Mouse (Mus musculus) brain, adult 2 months (tissue): ENCODE measurements at regions not wholly inside any gene's neighbourhood (a gene's known extent, or its start where the extent isn't known, plus 50 kb on each side); places are given as distances from the start of the nearest gene placed in this dataset.
"Not testable (repeated sequence)": the region's sequence is repeated elsewhere in the genome, so short reads cannot be mapped to it uniquely, and the experiment has no call there.

ENCODE experiments used
- DNase-seq: peaks from one replicate; pipeline ENCODE4 v3.0.0; 2011; ENCODE audit warnings: low read depth, low spot score

DNA sequence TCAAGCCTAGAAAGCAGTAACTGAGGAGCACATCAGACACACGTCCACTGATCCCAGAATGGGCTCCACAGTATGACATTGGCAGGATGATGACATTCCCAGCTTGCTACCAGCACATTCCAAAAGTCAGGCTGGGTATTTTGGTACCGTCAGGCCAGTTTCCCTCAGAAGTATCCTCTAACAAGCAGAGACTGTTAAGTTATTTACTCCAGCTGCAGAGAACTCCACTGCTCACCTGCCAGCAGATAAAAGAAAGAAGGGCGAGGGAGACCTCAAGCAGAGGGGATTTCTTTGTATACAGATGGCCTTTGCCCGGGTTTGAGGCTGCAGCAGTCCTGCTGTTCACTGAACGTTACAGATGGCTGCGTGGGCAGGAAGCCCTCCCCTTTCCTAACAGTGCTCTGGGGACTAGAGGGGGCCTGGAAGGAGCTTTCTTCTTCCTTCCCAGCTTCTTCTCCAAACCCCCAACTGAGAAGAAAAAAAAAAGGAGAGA, 175.2 kb upstream of the Meox2 start:
- peak; percentile 13 for DNase-seq

GRCm38 (mm10) chr12:36943903-36944302, 164.4 kb upstream of the Meox2 start:
- no peak for DNase-seq

- no peak for DNase-seq
Observed at GRCm38 (mm10) chr12:36945964-36946363, 162.4 kb upstream of the Meox2 start.

- no peak for DNase-seq
Observed at GRCm38 (mm10) chr12:36947902-36948301, 160.4 kb upstream of the Meox2 start.

GRCm38 (mm10) chr12:36949096-36949738, 159.1 kb upstream of the Meox2 start:
- peak; percentile 10 for DNase-seq

- DNase-seq, result no peak
Observed at GRCm38 (mm10) chr12:36974432-36975094, 133.8 kb upstream of the Meox2 start.

DNA sequence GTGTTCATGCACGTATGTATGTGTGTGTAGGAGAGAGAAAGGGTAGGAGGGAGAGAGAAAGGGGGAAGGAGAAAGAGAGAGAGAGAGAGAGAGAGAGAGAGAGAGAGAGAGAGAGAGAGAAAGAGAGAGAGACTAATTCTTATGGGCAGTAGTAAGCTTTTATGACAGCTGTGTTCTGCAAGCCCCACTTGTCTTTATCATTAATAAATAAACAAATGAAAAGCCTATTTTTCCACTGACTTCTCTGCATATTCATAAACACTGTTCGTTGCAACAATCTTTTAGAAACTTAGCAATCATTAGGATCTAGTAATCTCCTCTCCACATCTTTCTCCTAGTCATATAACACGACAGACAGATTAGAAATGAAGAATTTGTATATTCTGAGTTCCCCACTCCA, 131.2 kb upstream of the Meox2 start:
- no peak for DNase-seq

GRCm38 (mm10) chr12:36991135-36991534, 117.2 kb upstream of the Meox2 start:
- DNase-seq, result no peak

DNA sequence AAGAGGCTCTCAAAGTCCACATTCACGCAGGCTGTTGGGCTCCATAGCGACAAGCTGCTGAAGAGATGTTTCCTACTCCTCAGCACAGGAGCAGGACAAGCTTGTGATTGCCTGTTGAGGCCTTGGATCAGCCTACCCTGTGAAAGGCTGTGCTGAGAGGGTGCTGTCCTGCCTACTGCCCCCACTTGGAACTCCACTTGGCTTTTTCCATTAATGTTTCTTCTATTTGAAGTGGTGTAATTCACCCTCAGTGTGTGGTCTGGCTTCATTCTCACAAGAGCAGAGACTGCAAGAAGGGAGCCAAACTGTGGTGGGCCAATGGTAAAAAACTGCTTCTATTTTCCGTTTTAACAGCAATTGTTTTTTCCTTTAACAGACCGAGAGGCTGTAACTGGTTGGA, 116.4 kb upstream of the Meox2 start:
- DNase-seq, result no peak

DNA sequence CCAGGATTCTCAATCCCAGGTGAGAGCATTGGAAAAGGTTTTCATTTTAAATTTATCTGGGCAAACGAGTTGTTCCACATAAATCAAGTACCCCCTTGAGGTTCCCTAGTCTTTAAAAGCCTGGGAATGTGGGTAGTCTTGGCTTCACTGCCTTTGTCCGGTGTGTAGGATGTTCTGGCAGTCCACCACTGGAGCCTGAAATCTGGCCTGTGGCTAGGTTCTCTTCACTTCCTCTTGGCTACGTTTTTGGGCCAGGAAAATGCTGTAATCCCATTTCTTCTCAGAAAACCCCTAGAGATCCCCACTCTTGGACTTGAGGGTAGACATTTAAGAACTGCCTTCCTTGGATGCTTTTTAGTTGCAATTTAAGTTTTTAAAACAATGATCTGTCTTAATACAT, 106.9 kb upstream of the Meox2 start:
- DNase-seq, result no peak

- DNase-seq, result no peak
Observed at GRCm38 (mm10) chr12:37005262-37005661, 103.1 kb upstream of the Meox2 start.

DNA sequence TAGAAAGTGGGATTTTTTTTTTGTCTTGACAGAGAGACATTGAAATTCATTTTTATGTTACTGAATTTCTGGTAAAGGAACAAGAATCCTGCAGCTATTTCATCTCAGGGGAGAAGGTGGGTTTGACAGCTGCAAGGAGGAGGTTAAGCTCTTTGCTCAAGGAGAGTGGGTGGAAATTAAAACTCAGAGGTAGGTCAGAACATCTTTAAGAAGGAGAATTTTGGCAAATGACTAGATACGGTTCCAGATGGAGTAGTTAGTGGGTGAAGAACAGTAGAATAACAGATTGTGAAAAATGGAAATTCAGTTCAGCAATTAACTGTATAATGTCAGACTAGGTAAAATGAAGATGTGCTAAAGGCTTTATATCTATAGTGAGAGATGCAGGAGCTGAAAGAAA, 98.0 kb upstream of the Meox2 start:
- peak; percentile 74 for DNase-seq

DNA sequence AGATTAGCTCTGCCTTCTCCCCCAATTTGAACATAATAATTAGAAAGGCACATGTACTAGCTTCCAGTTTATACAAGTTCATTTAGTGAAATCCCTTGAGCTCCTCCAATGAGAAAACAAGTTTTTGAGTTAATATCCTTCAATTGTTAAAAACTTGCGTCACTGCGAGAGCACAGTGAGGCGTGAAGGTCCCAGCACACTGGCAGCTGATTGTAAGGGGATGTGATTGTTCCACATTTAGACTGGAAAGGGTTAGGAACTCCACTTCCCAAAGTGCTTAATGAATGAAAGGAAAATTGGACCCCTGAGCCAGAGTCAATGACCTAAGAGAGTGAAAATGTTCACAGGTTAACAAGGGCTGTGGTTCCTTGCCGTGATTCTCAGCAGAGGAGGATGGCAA, 93.9 kb upstream of the Meox2 start:
- DNase-seq, result no peak

- not testable (repeated sequence) for DNase-seq
Observed at GRCm38 (mm10) chr12:37014945-37015344, 93.4 kb upstream of the Meox2 start.

GRCm38 (mm10) chr12:37015474-37016248, 92.7 kb upstream of the Meox2 start:
- peak; percentile 32 for DNase-seq

- DNase-seq, result no peak
Observed at GRCm38 (mm10) chr12:37047191-37047590, 61.1 kb upstream of the Meox2 start.

DNA sequence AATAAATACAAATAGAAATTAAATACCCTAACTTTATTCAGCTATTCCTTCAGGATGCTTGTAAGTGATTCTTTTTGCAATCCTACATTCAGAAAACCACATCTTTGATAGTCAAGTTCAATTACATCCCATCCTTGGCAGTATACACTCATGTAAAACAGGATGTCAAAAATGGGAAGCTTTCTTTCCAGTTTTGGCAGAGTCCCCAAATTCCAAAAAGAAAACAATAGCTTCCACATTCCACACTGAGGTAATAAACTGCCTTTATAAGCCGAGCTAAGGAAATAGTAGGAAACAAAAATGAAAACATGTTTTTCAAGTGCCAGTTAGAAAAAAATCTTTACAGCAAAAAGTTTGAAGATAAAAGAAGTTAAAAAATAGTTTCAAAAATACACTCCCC, 57.7 kb upstream of the Meox2 start:
- no peak for DNase-seq

DNA sequence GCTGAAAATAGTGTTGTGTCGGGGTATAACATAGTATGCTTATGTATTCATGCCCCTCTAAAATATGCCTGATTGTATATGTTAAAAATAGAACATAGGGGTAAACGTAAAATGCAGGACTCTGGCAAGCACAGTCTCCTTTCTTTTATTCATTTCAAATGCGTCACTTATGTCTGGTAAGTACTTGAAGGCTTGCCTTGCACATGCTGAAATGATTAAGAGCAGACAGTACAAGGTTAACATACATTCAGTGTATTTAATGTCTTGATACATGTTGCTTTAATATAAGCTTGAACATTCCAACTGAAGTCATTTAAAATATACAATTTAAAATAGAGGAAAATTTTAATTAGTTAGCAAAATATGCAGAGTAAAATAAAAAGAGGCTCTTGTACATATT, 50.9 kb upstream of the Meox2 start:
- DNase-seq, result no peak
